Mouse (Mus musculus) heart, adult 2 months (tissue): ENCODE results near the gene Pus7l. TPM values are rescaled to one million over a fixed set of nuclear protein-coding genes. Genes with fewer than 3 reads are reported as not detected.
A peak's percentile ranks its signal among the peaks of the same experiment; 100 is the strongest.

Experiments used
- DNase-seq, 2 experiments: peaks; one replicate each; pipeline ENCODE4 v3.0.0; 2021
- H3K27ac ChIP-seq: fragments of 200-600 bp; 2 replicates; pipeline ENCODE4 v1.8.1; 2022
- H3K27me3 ChIP-seq: fragments of 200-500 bp; 2 replicates; pipeline ENCODE4 v1.6.1; 2012; ENCODE audit warnings: mild to moderate bottlenecking, low read length, inconsistent platforms, mixed read lengths; ENCODE audit not compliant: control insufficient read depth, insufficient read depth
- H3K36me3 ChIP-seq: fragments of 200-500 bp; 2 replicates; pipeline ENCODE4 v1.6.1; 2012; ENCODE audit warnings: low read length, inconsistent platforms; ENCODE audit not compliant: control insufficient read depth, insufficient read depth
- H3K4me1 ChIP-seq: fragments of 200-500 bp; 2 replicates; pipeline ENCODE4 v1.6.1; 2011; ENCODE audit warnings: low read length; ENCODE audit not compliant: control insufficient read depth, insufficient read depth
- H3K4me3 ChIP-seq: fragments of 200-600 bp; 2 replicates; pipeline ENCODE4 v1.8.1; 2022
- H3K79me2 ChIP-seq: fragments of 200-500 bp; replicated peaks from 2 replicates; pipeline ENCODE4 v1.6.1; 2012; ENCODE audit warnings: mild to moderate bottlenecking, inconsistent platforms, low read length, moderate library complexity, mixed read lengths; ENCODE audit not compliant: control insufficient read depth, insufficient read depth
- H3K9ac ChIP-seq: fragments of 200-500 bp; 2 replicates; pipeline ENCODE4 v1.6.1; 2012; ENCODE audit warnings: low read depth, mild to moderate bottlenecking, control low read depth, inconsistent platforms, low read length, mixed read lengths
- CTCF ChIP-seq: fragments of 200-600 bp; IDR thresholded peaks from 2 replicates; pipeline ENCODE4 v1.8.1; 2022; ENCODE audit warnings: antibody characterized with exemption, mild to moderate bottlenecking, moderate library complexity
- EP300 ChIP-seq: fragments of 200-500 bp; IDR thresholded peaks from 2 replicates; pipeline ENCODE4 v1.6.1; 2011; ENCODE audit warnings: low read depth, low read length, control low read depth; ENCODE audit not compliant: insufficient read depth
- POLR2A ChIP-seq: fragments of 200-500 bp; IDR thresholded peaks from 2 replicates; pipeline ENCODE4 v1.6.1; 2011; ENCODE audit warnings: mild to moderate bottlenecking, low read depth, low read length, control low read depth; ENCODE audit not compliant: insufficient read depth
- WGBS: fragments of 180-500 bp; shearing (Covaris S2); methylation state at CpG from one replicate; pipeline ENCODE4 v1.1.7; 2018; 5-methylcytosine and 5-hydroxymethylcytosine counted together
- intact Hi-C: fragments of 180-260 bp; cut with DNase I; formaldehyde crosslinking; loops from one replicate; pipeline ENCODE4 v1.15.1; 2025
- polyA plus RNA-seq: library from polyadenylated mRNA; depleted of rRNA; stranded (reverse); fragments of >200 nt; gene quantifications from 2 replicates; pipeline ENCODE4 v1.2.3, GENCODE M21; 2012
- total RNA-seq, 2 experiments: library from RNA; stranded (reverse); gene quantifications; 2 replicates each; pipeline ENCODE4 v1.2.3; 2021

Pus7l gene
- total and polyA plus RNA-seq, 3 experiments: 1.3 to 2.0 (median 1.3) TPM

DNA sequence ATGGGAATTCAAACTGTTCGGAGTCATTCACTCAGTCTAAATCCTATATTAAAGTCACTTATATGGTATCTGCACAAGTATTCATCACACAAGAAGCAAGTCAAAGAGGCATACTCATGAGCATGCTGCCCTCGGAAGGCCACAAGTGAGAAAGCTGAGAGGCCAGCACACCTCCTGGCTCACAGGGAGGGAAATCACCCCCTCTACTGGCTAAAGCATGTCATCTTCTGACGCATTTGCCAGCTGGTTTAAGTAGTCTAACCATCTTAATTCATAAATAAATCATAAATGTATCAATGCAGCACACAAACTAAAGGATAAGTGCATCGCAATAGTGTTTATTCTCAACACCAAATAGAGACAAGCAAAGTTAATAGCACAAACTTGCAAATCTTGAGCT is 41.4 kb upstream of the Pus7l start:
- DNase-seq: no peak
- peaks cover 6% of the 10 kb centered on the region for H3K36me3 ChIP-seq
- WGBS: 77% methylated on average over 4 of the region's 4 CpGs
- intact Hi-C loops: loop anchor here (10.0 kb wide), 1 partner anchor 1890 kb away; no protein-coding TSS in a partner anchor
- peak; percentile 32 for TF ChIP-seq CTCF
- no peak for TF ChIP-seq POLR2A
- peaks cover 1% of the 10 kb centered on the region; the same call in 1 of the 2 replicates for H3K4me1 ChIP-seq
- H3K79me2 ChIP-seq: no peaks in the 10 kb centered on the region
- no peak overlapping the region for H3K27ac ChIP-seq
- no peak overlapping the region for H3K9ac ChIP-seq
- H3K27me3 ChIP-seq: no peaks in the 10 kb centered on the region
- no peak overlapping the region for H3K4me3 ChIP-seq

DNA sequence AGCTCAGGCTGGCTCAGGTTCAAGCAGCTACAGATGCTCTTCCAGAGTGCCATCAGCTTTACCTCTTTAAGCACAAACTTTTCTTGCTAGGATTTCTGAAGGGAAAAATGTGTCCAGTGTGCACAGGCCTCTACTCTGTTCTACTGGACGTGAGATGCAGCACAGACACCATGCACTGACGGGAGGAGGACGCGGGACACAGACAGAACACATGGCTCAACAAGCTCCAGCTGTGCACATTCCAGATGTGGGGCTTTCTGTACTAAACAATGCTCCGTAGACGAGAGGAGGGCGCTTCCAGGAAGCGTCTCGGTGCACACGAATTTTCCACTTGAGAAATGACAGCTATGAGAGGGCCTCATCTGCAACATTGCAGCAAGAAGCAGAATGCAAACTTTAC is 39.8 kb upstream of the Pus7l start:
- no peak overlapping the region for H3K9ac ChIP-seq
- H3K79me2 ChIP-seq: no peaks in the 10 kb centered on the region
- H3K4me3 ChIP-seq: no peak overlapping the region
- TF ChIP-seq CTCF (no peak), EP300 (no peak), POLR2A (no peak)
- no peaks in the 10 kb centered on the region for H3K27me3 ChIP-seq
- no peaks in the 10 kb centered on the region; the same call in 1 of the 2 replicates for H3K4me1 ChIP-seq
- peaks cover 3% of the 10 kb centered on the region for H3K36me3 ChIP-seq
- intact Hi-C loops: loop anchor here (10.0 kb wide), 1 partner anchor 1892 kb away; no protein-coding TSS in a partner anchor
- 76% methylated on average over 10 of the region's 10 CpGs for WGBS
- H3K27ac ChIP-seq: no peak overlapping the region
- DNase-seq: no peak

GRCm38 (mm10) chr15:94582000-94582593 is 38.8 kb upstream of the Pus7l start:
- DNase-seq: no peak

GRCm38 (mm10) chr15:94574566-94575268 is 31.4 kb upstream of the Pus7l start:
- no peaks in the 10 kb centered on the region for H3K36me3 ChIP-seq
- WGBS: 74% methylated on average over 4 of the region's 4 CpGs
- H3K27ac ChIP-seq: no peak overlapping the region
- no peaks in the 10 kb centered on the region for H3K27me3 ChIP-seq
- no peak for TF ChIP-seq CTCF
- TF ChIP-seq EP300: no peak
- TF ChIP-seq POLR2A: no peak
- intact Hi-C loops: no loop called here
- no peak overlapping the region for H3K4me3 ChIP-seq
- no peak for DNase-seq
- no peaks in the 10 kb centered on the region for H3K4me1 ChIP-seq
- no peaks in the 10 kb centered on the region for H3K79me2 ChIP-seq
- H3K9ac ChIP-seq: no peak overlapping the region

More at GRCm38 (mm10) chr15:94582000-94582593, 38.8 kb upstream of the Pus7l start:
- no peak overlapping the region for H3K9ac ChIP-seq
- no peak overlapping the region for H3K27ac ChIP-seq
- no peaks in the 10 kb centered on the region for H3K27me3 ChIP-seq
- WGBS: 71% methylated on average over 7 of the region's 7 CpGs
- intact Hi-C loops: loop anchor here (10.0 kb wide), 1 partner anchor 1893 kb away; no protein-coding TSS in a partner anchor
- no peak overlapping the region for H3K4me3 ChIP-seq
- TF ChIP-seq CTCF (no peak), EP300 (no peak), POLR2A (no peak)
- H3K79me2 ChIP-seq: no peaks in the 10 kb centered on the region
- no peaks in the 10 kb centered on the region for H3K4me1 ChIP-seq
- H3K36me3 ChIP-seq: no peaks in the 10 kb centered on the region

DNA sequence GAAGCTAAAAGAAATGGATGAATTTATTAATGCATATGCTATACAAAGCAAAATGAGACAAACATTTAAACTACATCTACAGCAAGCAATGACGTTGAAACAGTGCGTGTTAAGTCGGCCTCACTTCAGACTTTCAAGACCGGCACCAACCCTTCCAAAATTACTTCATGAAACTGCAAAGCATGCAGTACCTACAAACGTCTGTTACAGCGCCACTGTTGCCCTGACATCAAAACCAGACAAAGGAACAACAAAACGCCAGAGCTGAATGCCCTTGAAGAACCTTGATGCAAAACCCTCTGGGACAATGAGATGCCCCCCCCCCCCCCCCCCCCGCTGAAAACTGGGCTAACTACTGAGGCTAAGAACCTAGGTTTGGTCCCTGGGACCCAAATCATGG is 29.4 kb upstream of the Pus7l start:
- 67% methylated on average over 8 of the region's 8 CpGs for WGBS
- no peak for TF ChIP-seq POLR2A
- TF ChIP-seq CTCF: 0 out of 2 replicates have a peak, but pooled peaks have one; percentile 5
- Histone ChIP-seq H3K36me3 (no peaks in the 10 kb centered on the region), H3K27me3 (no peaks in the 10 kb centered on the region), H3K4me3 (no peak overlapping the region), H3K4me1 (no peaks in the 10 kb centered on the region), H3K9ac (no peak overlapping the region), H3K27ac (no peak overlapping the region), H3K79me2 (no peaks in the 10 kb centered on the region)
- no peak for DNase-seq
- intact Hi-C loops: no loop called here

GRCm38 (mm10) chr15:94571501-94571900 is 28.2 kb upstream of the Pus7l start:
- no peak overlapping the region for H3K4me3 ChIP-seq
- no peaks in the 10 kb centered on the region for H3K36me3 ChIP-seq
- WGBS: 59% methylated on average over 4 of the region's 4 CpGs
- no peak for DNase-seq
- no peak overlapping the region for H3K9ac ChIP-seq
- H3K27me3 ChIP-seq: no peaks in the 10 kb centered on the region
- H3K27ac ChIP-seq: no peak overlapping the region
- intact Hi-C loops: no loop called here
- no peaks in the 10 kb centered on the region for H3K4me1 ChIP-seq
- no peaks in the 10 kb centered on the region for H3K79me2 ChIP-seq
- TF ChIP-seq CTCF (no peak), POLR2A (no peak), EP300 (no peak)
